Comparison of ENCODE assay signal across 9 mouse cellular contexts in genomic region chr19:44835042-44835930, GRCm38 (mm10).
DNase-seq lines count a peak whose midpoint lies in the region; ATAC-seq and TF ChIP-seq lines count a peak whose summit lies in the region.
"Had no signal": no experiment of that assay in that cellular context is flagged by ENCODE, and none has a peak within 500 bp of the region (broad histone marks: within the 10 kb centered on the region; RNA-seq: fewer than 3 reads in every experiment).

No protein-coding gene starts in this region.

- no peak overlapping the region for H3K27ac ChIP-seq in heart, embryonic 13.5 days (replicated peaks)
- H3K27ac ChIP-seq in heart, adult 2 months = no peak overlapping the region
- peak overlapping the region; percentile 78; the same call in 1 of the 2 replicates for H3K27ac ChIP-seq in hindbrain, embryonic 10.5 days
- no peak overlapping the region for H3K27ac ChIP-seq in midbrain, embryonic 11.5 days (ENCODE audit: low read depth, low read length)

- no peak for TF ChIP-seq CTCF in heart, adult 2 months (IDR thresholded peaks at IDR 0.05)

- peak overlapping the region; percentile 61 for H3K4me3 ChIP-seq in heart, embryonic 13.5 days
- no peak overlapping the region for H3K4me3 ChIP-seq in heart, adult 2 months
- peak overlapping the region; percentile 63 for H3K4me3 ChIP-seq in hindbrain, embryonic 10.5 days
- H3K4me3 ChIP-seq in midbrain, embryonic 11.5 days (ENCODE audit: low read depth, low read length) = peak overlapping the region; percentile 42

- no peaks in the 10 kb centered on the region for H3K36me3 ChIP-seq in heart, embryonic 13.5 days
- no peaks in the 10 kb centered on the region for H3K36me3 ChIP-seq in heart, adult 2 months (ENCODE audit: control insufficient read depth, insufficient read depth, low read length)
- H3K36me3 ChIP-seq in hindbrain, embryonic 10.5 days = no peaks in the 10 kb centered on the region
- no peaks in the 10 kb centered on the region for H3K36me3 ChIP-seq in midbrain, embryonic 11.5 days (ENCODE audit: control insufficient read depth, insufficient read depth, low read length)
- H3K36me3 ChIP-seq: G1E had no signal

- intact Hi-C loops in heart, adult 2 months (cut with DNase I) = no loop called here

- no peak for TF ChIP-seq EP300 in heart, adult 2 months (IDR thresholded peaks at IDR 0.05; ENCODE audit: insufficient read depth, low read depth, low read length)

- peak overlapping the region; percentile 67; the same call in 1 of the 2 replicates for H3K9ac ChIP-seq in heart, embryonic 13.5 days
- no peak overlapping the region for H3K9ac ChIP-seq in heart, adult 2 months (ENCODE audit: low read depth, low read length)
- H3K9ac ChIP-seq in midbrain, embryonic 11.5 days (ENCODE audit: low read length) = peak overlapping the region; percentile 52; the same call in 1 of the 2 replicates

- H3K4me2 ChIP-seq in heart, embryonic 13.5 days = peak overlapping the region; percentile 91
- peak overlapping the region; percentile 57 for H3K4me2 ChIP-seq in midbrain, embryonic 11.5 days

- H3K4me1 ChIP-seq in heart, embryonic 13.5 days = peaks cover 28% of the 10 kb centered on the region
- 0 out of 2 replicates have a peak, but pooled peaks cover 5% of the 10 kb centered on the region for H3K4me1 ChIP-seq in heart, adult 2 months (ENCODE audit: control insufficient read depth, insufficient read depth, low read length)
- H3K4me1 ChIP-seq in hindbrain, embryonic 10.5 days (replicated peaks) = peaks cover 54% of the 10 kb centered on the region
- peaks cover 17% of the 10 kb centered on the region for H3K4me1 ChIP-seq in midbrain, embryonic 11.5 days (ENCODE audit: control insufficient read depth, insufficient read depth, low read length)

- TF ChIP-seq POLR2A in heart, adult 2 months (IDR thresholded peaks at IDR 0.05; ENCODE audit: insufficient read depth, low read depth, low read length) = no peak

- WGBS in heart, embryonic 13.5 days = 4% methylated on average over 34 of the region's 34 CpGs
- WGBS in heart, adult 2 months = 11% methylated on average over 34 of the region's 34 CpGs
- WGBS in hindbrain, embryonic 10.5 days = 4% methylated on average over 34 of the region's 34 CpGs
- WGBS in midbrain, embryonic 11.5 days = 5% methylated on average over 34 of the region's 34 CpGs

- DNase-seq in heart, adult 2 months = no peak
- peak; percentile 71 for DNase-seq in ZHBTc4 (ENCODE audit: low read depth, low spot score)
- DNase-seq in hindbrain, embryonic 10.5 days (ENCODE audit: low spot score) = peak; percentile 41
- peak; percentile 91 for DNase-seq in midbrain, embryonic 11.5 days (ENCODE audit: low spot score, missing footprints)
- DNase-seq in right cerebral cortex, postnatal 10 days (ENCODE audit: low spot score in 2 of 2) = no peak
- no peak for DNase-seq in adrenal gland, postnatal 25 days

- H3K9me3 ChIP-seq in heart, embryonic 13.5 days = no peaks in the 10 kb centered on the region
- no peaks in the 10 kb centered on the region for H3K9me3 ChIP-seq in hindbrain, embryonic 10.5 days
- no peaks in the 10 kb centered on the region for H3K9me3 ChIP-seq in midbrain, embryonic 11.5 days (ENCODE audit: control insufficient read depth, low read length)
- H3K9me3 ChIP-seq: G1E had no signal

- ATAC-seq in heart, embryonic 13.5 days (ENCODE audit: extremely low read depth, insufficient number of reproducible peaks, low FRiP score, low TSS enrichment) = no peak
- peak; percentile 43; the same call in 1 of the 2 replicates for ATAC-seq in midbrain, embryonic 11.5 days (ENCODE audit: low FRiP score)
- no peak for ATAC-seq in megakaryocyte-erythroid progenitor cell, adult 5-6 weeks (replicated peaks; ENCODE audit: low FRiP score, low TSS enrichment, poor library complexity, severe bottlenecking)

- H3K79me2 ChIP-seq in heart, adult 2 months (replicated peaks; ENCODE audit: control insufficient read depth, insufficient read depth, low read length) = no peaks in the 10 kb centered on the region

- peaks cover 99% of the 10 kb centered on the region for H3K27me3 ChIP-seq in heart, embryonic 13.5 days (replicated peaks)
- H3K27me3 ChIP-seq in heart, adult 2 months (ENCODE audit: control insufficient read depth, insufficient read depth, low read length) = peaks cover 35% of the 10 kb centered on the region
- H3K27me3 ChIP-seq in hindbrain, embryonic 10.5 days (ENCODE audit: insufficient read depth, poor library complexity, severe bottlenecking) = peaks cover 96% of the 10 kb centered on the region
- H3K27me3 ChIP-seq in midbrain, embryonic 11.5 days (ENCODE audit: control insufficient read depth, insufficient read depth, low read length) = peaks cover 68% of the 10 kb centered on the region

Comparison
In these comparisons a context has a peak if more than half of its experiments do, and no peak if none do; other contexts are left out.
1. DNase-seq: peak in ZHBTc4 (single experiment), hindbrain, embryonic 10.5 days (single experiment) and midbrain, embryonic 11.5 days (single experiment); none in heart, adult 2 months (0 of 2), right cerebral cortex, postnatal 10 days (0 of 2) and adrenal gland, postnatal 25 days (single experiment).